Mouse (Mus musculus): ENCODE results near the gene Bnc2. TPM values are rescaled to one million over a fixed set of nuclear protein-coding genes. Genes with fewer than 3 reads are reported as not detected.

Bnc2 gene
- polyA plus RNA-seq, 1 experiment = 1.1 TPM

DNA sequence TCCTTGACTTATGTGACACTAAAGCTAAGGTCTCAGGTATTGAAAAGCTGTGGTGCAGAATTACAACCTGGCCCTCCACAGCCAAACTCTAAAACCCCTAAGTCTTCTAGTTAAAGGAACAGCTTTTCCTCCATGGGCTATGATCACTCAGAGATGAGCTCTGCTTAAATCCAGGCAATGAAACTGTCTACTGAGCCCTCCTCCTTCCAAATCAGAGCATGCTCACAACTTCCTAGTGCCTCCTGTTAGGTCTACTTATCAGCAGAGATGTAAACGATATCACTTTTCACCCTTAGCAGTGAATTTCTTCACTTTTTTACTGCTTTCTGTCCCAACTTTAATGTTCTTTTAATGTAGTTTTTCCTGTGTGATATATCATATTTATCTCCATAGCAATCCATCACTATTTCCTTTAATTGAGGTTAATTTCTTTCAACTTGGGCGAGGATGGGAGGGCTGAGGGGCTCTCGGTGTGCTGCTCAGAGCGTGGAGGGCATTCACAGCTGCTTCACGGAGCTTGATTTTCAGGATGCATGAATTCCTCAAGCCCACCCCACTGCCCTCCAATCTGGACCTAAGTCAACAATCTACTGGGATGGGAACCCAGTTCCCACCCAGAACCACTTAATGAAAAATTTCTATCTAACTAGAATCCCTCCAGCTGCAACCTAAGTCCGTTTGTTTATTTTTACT lies 94.7 kb downstream of the Bnc2 start:
- no peak overlapping the region for H3K4me3 ChIP-seq (ENCODE audit: low read depth, low read length)
- H3K27ac ChIP-seq (ENCODE audit: insufficient read depth, low read depth, low read length) = no peak overlapping the region
- no peaks in the 10 kb centered on the region for H3K27me3 ChIP-seq (ENCODE audit: control insufficient read depth, insufficient read depth, low read length)
- WGBS = 57% methylated on average over 6 of the region's 6 CpGs
- H3K4me1 ChIP-seq (ENCODE audit: control insufficient read depth, insufficient read depth, insufficient read length, low read length) = no peaks in the 10 kb centered on the region
- no peaks in the 10 kb centered on the region for H3K36me3 ChIP-seq (ENCODE audit: control insufficient read depth, insufficient read depth, low read length)
- no peak for TF ChIP-seq POLR2A (IDR thresholded peaks at IDR 0.05; ENCODE audit: low read depth, low read length)
- TF ChIP-seq CTCF (IDR thresholded peaks at IDR 0.05; ENCODE audit: extremely low read depth, insufficient read length, insufficient replicate concordance, low read depth, low read length) = no peak

DNA sequence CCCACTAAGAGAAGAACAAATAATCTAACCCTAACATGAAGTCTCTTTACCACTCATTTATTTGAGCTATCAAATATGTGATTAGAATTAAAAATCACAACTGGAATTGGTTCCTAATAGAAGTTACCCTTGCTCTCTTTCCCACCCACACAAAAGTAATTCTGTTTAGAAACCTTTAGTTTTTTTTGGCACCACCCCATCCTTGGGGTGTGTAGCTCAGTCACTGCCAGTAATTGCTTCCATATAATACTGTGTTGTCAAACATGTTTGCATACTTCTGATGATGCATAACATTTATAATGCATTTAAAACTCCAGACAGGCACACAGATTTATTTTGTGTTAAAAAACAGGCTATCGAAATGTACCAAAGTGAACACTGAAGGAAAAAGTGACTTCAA lies 96.8 kb downstream of the Bnc2 start:
- Histone ChIP-seq H3K27me3 (ENCODE audit: control insufficient read depth, insufficient read depth, low read length) (no peaks in the 10 kb centered on the region), H3K27ac (ENCODE audit: insufficient read depth, low read depth, low read length) (no peak overlapping the region), H3K4me3 (ENCODE audit: low read depth, low read length) (no peak overlapping the region), H3K4me1 (ENCODE audit: control insufficient read depth, insufficient read depth, insufficient read length, low read length) (no peaks in the 10 kb centered on the region), H3K36me3 (ENCODE audit: control insufficient read depth, insufficient read depth, low read length) (no peaks in the 10 kb centered on the region)
- 80% methylated on average over 1 of the region's 1 CpGs for WGBS
- no peak for TF ChIP-seq CTCF (IDR thresholded peaks at IDR 0.05; ENCODE audit: extremely low read depth, insufficient read length, insufficient replicate concordance, low read depth, low read length)
- TF ChIP-seq POLR2A (IDR thresholded peaks at IDR 0.05; ENCODE audit: low read depth, low read length) = no peak

DNA sequence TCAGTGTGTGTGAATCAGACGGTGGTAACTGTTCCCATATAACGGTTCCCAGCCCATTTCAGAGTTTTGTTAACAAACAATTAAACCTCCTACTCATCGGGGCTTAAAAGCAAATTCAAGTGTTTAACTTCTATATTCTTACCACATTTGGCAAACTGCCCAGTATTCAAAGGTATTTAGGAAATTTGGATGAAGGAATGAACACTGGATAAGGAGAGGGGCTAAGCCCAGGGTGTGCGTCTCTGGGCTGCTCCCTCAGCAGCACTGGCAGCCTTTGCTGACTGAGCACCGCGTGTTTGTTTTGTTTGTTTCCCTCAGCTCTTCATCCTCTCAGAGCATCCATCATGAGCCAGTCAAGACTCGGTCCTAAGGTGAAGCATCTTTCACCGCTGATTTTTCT lies 109.0 kb downstream of the Bnc2 start:
- no peaks in the 10 kb centered on the region for H3K4me1 ChIP-seq (ENCODE audit: control insufficient read depth, insufficient read depth, insufficient read length, low read length)
- no peaks in the 10 kb centered on the region for H3K27me3 ChIP-seq (ENCODE audit: control insufficient read depth, insufficient read depth, low read length)
- H3K27ac ChIP-seq (ENCODE audit: insufficient read depth, low read depth, low read length) = no peak overlapping the region
- H3K36me3 ChIP-seq (ENCODE audit: control insufficient read depth, insufficient read depth, low read length) = no peaks in the 10 kb centered on the region
- no peak overlapping the region for H3K4me3 ChIP-seq (ENCODE audit: low read depth, low read length)
- 66% methylated on average over 8 of the region's 8 CpGs for WGBS
- no peak for TF ChIP-seq POLR2A (IDR thresholded peaks at IDR 0.05; ENCODE audit: low read depth, low read length)
- no peak for TF ChIP-seq CTCF (IDR thresholded peaks at IDR 0.05; ENCODE audit: extremely low read depth, insufficient read length, insufficient replicate concordance, low read depth, low read length)

DNA sequence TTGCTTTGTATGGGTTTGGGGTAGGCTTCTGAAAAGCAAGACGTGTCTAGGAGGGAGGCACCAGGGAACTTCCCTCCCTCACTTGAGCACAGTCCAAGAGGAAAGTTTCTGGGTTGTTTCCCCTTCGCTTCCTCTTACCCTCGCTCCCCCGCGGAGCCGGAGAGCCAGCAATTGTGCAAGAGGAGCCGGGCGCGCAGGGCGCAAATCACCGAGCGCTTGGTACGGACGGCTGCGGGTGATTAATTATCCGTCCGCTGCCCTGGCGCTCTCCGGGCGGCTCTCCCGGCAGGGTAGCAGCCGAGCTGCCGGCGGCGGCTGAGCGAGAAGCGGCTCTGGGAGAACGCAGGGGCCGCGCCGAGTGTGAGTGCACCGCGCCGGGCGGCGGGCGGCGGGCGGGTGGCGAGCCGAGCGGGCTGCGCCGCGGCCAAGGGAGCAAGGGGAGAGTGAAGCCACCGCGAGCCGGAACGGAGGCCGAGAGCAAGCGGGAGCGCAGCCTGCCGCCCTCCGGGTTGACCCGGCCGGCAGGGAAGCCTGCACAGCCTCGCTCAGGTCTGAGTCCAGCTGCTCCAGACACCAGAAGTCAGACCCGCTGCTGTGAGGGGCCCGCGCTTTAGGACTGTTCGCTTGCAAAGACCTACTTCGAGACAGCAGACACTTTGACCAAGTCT lies 129.7 kb downstream of the Bnc2 start:
- WGBS = 2% methylated on average over 62 of the region's 62 CpGs
- no peaks in the 10 kb centered on the region for H3K36me3 ChIP-seq (ENCODE audit: control insufficient read depth, insufficient read depth, low read length)
- no peak overlapping the region for H3K27ac ChIP-seq (ENCODE audit: insufficient read depth, low read depth, low read length)
- peaks cover 9% of the 10 kb centered on the region; the same call in 1 of the 2 replicates for H3K27me3 ChIP-seq (ENCODE audit: control insufficient read depth, insufficient read depth, low read length)
- peak overlapping the region; percentile 63 for H3K4me3 ChIP-seq (ENCODE audit: low read depth, low read length)
- TF ChIP-seq CTCF (IDR thresholded peaks at IDR 0.05; ENCODE audit: extremely low read depth, insufficient read length, insufficient replicate concordance, low read depth, low read length) = no peak
- no peak for TF ChIP-seq POLR2A (IDR thresholded peaks at IDR 0.05; ENCODE audit: low read depth, low read length)
- no peaks in the 10 kb centered on the region; the same call in 1 of the 2 replicates for H3K4me1 ChIP-seq (ENCODE audit: control insufficient read depth, insufficient read depth, insufficient read length, low read length)

DNA sequence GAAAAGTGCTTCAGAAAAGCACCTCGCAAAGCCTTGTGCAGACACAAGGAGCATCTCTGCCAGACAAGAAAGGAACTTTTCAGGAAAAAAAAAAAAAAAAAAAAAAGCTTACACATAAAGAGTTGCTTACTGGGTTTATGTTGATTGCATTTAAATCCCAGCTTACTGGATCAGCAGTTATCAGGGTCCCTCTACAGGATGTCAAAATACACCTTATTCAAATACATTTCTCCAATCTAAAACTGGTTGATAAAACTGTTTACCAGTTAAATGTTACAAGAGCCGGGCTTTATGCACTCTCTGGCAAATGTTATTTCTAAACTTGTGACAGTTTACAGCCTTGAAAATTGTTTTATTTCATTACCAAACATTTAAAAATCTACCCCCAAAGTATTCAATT lies 130.4 kb downstream of the Bnc2 start:
- Histone ChIP-seq H3K27ac (ENCODE audit: insufficient read depth, low read depth, low read length) (no peak overlapping the region), H3K36me3 (ENCODE audit: control insufficient read depth, insufficient read depth, low read length) (no peaks in the 10 kb centered on the region), H3K27me3 (ENCODE audit: control insufficient read depth, insufficient read depth, low read length) (peaks cover 9% of the 10 kb centered on the region; the same call in 1 of the 2 replicates), H3K4me3 (ENCODE audit: low read depth, low read length) (no peak overlapping the region), H3K4me1 (ENCODE audit: control insufficient read depth, insufficient read depth, insufficient read length, low read length) (no peaks in the 10 kb centered on the region; the same call in 1 of the 2 replicates)
- TF ChIP-seq POLR2A (IDR thresholded peaks at IDR 0.05; ENCODE audit: low read depth, low read length) = no peak
- WGBS = 42% methylated on average over 2 of the region's 2 CpGs

DNA sequence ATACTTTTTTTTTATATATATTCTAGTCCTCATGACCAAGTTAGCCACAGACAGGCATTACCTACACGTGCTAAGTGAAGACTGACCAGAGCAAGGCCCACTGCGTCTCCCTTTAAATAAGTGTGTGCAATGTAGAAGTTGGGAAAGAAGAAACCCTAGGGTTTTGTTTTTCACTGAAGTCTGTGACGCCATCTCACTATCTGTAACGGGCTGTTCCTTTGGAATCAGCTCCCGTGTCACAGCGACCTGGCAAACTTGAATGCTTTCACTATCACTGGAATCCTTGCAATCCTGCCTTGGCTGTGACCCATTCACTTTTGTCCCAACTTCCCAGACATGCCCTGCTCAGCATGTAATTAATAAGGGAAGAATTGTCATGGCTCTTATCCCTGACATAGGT lies 134.5 kb downstream of the Bnc2 start:
- H3K36me3 ChIP-seq (ENCODE audit: control insufficient read depth, insufficient read depth, low read length) = no peaks in the 10 kb centered on the region
- H3K27ac ChIP-seq (ENCODE audit: insufficient read depth, low read depth, low read length) = no peak overlapping the region
- no peaks in the 10 kb centered on the region; the same call in 1 of the 2 replicates for H3K4me1 ChIP-seq (ENCODE audit: control insufficient read depth, insufficient read depth, insufficient read length, low read length)
- H3K27me3 ChIP-seq (ENCODE audit: control insufficient read depth, insufficient read depth, low read length) = peaks cover 6% of the 10 kb centered on the region; the same call in 1 of the 2 replicates
- H3K4me3 ChIP-seq (ENCODE audit: low read depth, low read length) = no peak overlapping the region
- no peak for TF ChIP-seq POLR2A (IDR thresholded peaks at IDR 0.05; ENCODE audit: low read depth, low read length)
- no peak for TF ChIP-seq CTCF (IDR thresholded peaks at IDR 0.05; ENCODE audit: extremely low read depth, insufficient read length, insufficient replicate concordance, low read depth, low read length)
- 62% methylated on average over 6 of the region's 6 CpGs for WGBS

DNA sequence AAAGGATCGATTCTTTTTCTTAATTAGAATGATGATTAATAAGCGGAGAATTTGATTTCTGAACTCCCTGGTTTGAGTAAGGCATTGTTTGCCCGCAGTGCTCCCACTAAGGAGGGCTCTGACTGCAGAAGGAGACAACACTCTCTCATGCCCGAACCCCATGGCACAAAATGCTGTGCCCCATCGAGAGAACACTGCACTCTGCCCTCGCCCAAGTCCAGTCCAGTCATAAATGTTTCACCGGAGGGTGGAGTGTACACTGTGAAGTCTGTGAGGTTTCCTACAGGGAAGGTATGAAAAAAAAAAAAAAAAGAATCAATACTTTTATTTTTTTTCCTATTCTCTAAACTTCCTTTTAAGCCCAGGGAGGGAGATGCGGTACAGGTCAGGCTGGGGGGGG lies 135.7 kb downstream of the Bnc2 start:
- no peaks in the 10 kb centered on the region for H3K4me1 ChIP-seq (ENCODE audit: control insufficient read depth, insufficient read depth, insufficient read length, low read length)
- H3K36me3 ChIP-seq (ENCODE audit: control insufficient read depth, insufficient read depth, low read length) = no peaks in the 10 kb centered on the region
- H3K27me3 ChIP-seq (ENCODE audit: control insufficient read depth, insufficient read depth, low read length) = no peaks in the 10 kb centered on the region
- no peak overlapping the region for H3K27ac ChIP-seq (ENCODE audit: insufficient read depth, low read depth, low read length)
- WGBS = 55% methylated on average over 8 of the region's 8 CpGs
- no peak overlapping the region for H3K4me3 ChIP-seq (ENCODE audit: low read depth, low read length)
- TF ChIP-seq POLR2A (IDR thresholded peaks at IDR 0.05; ENCODE audit: low read depth, low read length) (no peak), CTCF (IDR thresholded peaks at IDR 0.05; ENCODE audit: extremely low read depth, insufficient read length, insufficient replicate concordance, low read depth, low read length) (no peak)
